Mouse (Mus musculus): ENCODE measurements around the gene Bahcc1. TPM values are rescaled to one million over a fixed set of nuclear protein-coding genes. Genes with fewer than 3 reads are reported as not detected.

Bahcc1 gene
- total RNA-seq, 2 experiments from 2014 or later = 2.0 to 2.1 TPM

- no peak for ATAC-seq (replicated peaks; ENCODE audit: low FRiP score, poor library complexity, severe bottlenecking)
Observed at GRCm38 (mm10) chr11:120206069-120206668, 26.6 kb upstream of the Bahcc1 start.

DNA sequence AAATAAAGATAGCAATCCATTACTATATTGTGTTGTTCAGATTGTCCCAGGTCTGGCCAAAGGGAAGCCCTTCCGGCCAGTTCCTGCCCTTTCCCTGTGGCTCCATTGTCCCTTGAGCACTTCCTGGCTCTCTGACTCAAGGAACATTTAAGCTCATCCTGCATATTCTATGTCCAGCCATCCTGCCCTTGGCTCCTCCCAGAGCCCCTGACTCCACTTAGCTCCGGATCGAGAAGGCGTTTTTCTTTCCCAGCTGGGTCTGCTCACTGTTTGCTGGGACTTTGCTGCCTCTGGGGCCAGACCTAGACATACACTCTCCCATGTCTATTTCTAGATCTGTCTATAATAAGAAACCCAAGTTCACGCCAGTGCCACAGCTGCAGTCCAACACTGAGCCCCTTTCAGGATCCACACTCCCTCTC is 26.1 kb upstream of the Bahcc1 start:
- no peak for ATAC-seq (replicated peaks; ENCODE audit: low FRiP score, poor library complexity, severe bottlenecking)

GRCm38 (mm10) chr11:120208848-120209247 is 23.9 kb upstream of the Bahcc1 start:
- ATAC-seq (replicated peaks; ENCODE audit: low FRiP score, poor library complexity, severe bottlenecking) = no peak

DNA sequence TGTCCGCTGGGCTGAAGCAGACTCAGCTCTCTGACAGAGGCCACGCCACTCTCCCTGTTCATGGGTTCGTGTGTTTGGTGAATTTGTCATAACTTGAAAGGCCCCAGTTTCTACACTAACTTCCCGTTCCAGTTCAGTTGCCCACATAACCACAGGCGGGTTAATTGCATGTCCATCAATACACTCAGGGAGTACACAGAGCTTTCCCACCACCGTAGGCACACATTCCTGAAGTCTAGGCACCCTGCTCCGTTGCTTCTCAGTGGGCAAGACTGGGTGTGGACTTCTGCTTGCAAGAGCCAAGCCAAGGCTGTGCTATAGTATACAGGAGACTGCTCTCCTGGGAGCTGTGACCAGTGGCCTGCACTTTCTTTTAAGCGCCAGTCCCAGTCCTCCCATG is 23.3 kb upstream of the Bahcc1 start:
- no peak for ATAC-seq (replicated peaks; ENCODE audit: low FRiP score, poor library complexity, severe bottlenecking)

- no peak for ATAC-seq (replicated peaks; ENCODE audit: low FRiP score, poor library complexity, severe bottlenecking)
Observed at GRCm38 (mm10) chr11:120215726-120216241, 17.0 kb upstream of the Bahcc1 start.

DNA sequence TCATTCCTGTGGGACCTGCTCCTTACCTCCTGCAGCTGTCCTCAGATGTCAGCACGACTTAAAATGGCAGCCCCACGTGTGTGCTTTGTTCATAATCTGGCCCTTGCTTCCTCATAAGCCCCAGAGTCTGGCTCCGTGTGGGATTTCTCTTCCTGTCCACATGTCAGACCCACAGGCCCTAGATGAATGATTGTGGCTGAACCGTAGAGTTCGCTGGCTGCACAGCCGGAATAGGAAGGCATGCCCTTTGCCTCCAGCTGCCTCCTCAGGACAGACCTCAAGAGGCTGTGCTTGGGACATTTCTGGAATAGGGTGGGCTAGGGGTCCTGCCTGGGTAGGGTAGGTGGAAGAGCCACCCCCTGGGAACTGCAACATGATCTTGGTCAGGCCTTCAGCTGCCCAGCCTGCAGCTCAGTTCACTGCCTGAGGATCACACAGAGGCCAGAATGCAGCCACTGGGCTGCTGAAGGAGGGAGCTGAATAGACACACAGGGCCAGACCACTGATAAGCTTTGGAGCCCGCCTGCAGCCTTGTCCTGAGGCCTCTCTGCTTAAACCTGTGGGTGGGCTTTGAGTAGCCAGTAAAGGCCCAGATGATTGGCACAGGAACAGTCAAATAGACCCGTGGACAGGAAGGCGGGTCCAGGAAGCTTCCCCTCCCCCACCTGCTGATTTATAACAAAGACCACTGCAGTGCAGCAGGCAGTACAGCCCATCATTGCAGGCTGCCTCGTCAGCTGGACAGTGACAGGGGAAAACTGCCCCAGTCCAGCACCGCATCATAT is 16.0 kb upstream of the Bahcc1 start:
- no peak for ATAC-seq (replicated peaks; ENCODE audit: low FRiP score, poor library complexity, severe bottlenecking)

DNA sequence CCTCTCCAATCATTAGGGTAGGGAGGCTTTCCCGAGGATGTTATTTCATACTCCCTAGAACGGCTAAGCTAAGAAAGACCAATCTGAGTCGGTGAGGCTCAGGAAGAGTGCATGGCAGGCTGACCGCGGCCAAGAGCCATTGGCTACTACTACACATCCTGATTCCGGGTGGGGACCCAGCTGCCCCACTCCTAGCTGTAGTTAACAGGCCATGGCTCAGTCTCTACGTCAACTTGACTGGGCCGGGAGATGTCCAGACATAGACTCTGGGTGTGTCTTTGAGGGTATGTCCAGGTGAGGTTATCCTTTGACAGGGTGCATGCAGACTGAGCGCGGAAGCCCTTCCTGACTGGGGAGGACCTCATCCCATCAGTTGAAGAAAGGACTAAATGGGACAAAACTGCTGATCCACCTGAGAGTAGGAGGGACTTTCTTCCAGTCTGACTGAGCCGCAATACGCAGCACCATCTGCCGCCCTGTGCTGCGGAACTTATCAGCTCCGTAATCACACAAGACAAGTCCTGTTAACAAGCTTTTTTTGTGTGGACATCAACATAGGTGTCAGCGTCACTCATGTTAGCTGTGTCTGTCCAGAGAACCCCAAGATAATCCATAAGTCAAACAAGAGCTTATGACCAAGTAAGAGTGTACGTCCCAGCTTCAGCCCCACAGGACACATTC is 14.4 kb upstream of the Bahcc1 start:
- no peak for ATAC-seq (replicated peaks; ENCODE audit: low FRiP score, poor library complexity, severe bottlenecking)

DNA sequence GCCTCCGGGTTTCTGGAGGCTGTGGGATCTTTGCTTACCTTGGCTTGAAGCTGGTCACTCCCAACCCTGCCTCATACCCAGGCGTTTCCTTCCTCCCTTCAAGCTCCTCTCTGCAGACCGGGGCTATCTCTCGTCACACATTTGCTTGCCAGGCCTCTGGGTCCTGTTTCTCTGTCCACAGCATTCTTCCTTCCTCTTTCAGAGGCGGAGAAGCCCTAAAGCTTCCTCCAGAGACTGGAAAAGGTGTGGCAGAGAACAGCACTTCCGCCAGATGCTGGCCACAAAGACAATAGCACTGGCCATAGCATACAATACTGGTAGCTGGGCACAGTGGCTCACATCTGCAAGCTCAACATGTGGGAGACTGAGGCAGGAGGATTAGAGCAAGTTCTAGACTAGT is 13.8 kb upstream of the Bahcc1 start:
- ATAC-seq (replicated peaks; ENCODE audit: low FRiP score, poor library complexity, severe bottlenecking) = no peak

DNA sequence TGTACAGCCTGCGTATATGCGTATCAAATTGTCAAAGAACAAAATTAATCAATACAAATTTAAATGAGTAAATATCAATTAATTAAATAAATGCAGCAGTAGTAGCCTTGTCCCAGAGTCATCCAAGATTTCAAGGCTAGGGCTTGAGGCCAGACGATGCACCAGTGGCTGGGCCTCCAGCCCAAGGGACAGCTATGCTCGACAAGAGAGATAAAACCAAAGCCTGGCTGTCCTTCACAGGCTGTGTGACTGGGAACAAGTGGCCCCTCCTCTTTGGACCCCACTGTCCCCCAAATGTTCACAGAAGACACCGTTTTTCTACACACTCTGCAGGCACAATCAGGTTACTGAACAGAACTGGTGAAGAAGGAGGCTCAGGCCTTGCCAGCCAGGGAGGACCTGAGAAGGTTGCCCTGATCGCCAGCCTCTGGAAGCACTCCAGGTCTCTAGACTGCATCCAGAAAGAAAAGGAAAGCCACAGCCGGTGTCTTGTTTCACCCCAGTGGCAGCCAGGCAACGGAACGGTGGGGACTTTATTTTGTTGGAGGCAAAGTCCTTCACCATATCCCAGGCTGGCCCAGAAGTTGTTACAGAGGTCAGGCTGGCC is 12.7 kb upstream of the Bahcc1 start:
- no peak for ATAC-seq (replicated peaks; ENCODE audit: low FRiP score, poor library complexity, severe bottlenecking)

DNA sequence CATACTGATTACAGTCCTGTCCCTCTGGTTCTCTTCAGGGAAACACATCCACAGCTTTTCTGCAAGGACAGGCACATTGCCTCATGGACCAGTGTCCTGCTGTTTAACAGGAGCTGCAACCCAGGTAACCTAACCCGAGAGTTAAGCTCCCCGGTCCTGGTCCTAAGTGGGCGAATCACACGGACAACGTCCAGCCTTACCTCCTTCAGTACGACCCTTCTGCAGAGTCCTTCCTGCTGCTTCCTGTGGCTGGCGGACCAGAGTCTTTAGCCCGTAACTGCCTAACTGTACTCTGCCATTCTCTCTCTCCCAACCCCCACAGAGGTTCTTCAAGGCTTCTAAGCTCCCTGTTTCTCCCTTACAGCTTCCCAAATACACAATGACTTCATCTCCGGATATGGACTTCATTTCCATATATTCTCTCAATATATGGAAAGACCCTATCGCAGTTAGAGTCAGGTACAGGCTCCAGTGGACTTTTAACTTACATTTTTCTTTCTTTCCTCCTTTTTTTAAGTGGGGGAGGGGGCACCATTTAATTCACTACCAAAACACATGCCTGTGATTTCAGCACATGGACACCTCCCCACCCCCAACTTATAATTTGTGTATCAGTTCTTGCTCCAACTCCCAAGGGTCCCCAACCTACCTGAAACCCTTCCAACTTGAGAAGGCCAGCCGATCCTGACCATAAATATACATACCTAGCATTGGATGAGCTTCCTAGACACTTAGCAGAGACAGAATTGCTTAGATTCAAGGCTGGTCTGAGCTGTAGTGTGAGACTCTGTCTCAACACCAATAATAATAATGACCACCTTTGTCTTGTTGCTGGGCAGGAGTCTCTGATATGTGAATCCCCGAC is 11.6 kb upstream of the Bahcc1 start:
- no peak for ATAC-seq (replicated peaks; ENCODE audit: low FRiP score, poor library complexity, severe bottlenecking)

- ATAC-seq (replicated peaks; ENCODE audit: low FRiP score, poor library complexity, severe bottlenecking) = no peak
Observed at GRCm38 (mm10) chr11:120222425-120223104, 10.2 kb upstream of the Bahcc1 start.

- 0 out of 2 replicates have a peak, but pooled peaks have one; percentile 16 for ATAC-seq (replicated peaks; ENCODE audit: low FRiP score, poor library complexity, severe bottlenecking)
Observed at GRCm38 (mm10) chr11:120223586-120224487, 8.9 kb upstream of the Bahcc1 start.

GRCm38 (mm10) chr11:120224488-120225255 is 8.1 kb upstream of the Bahcc1 start:
- ATAC-seq (replicated peaks; ENCODE audit: low FRiP score, poor library complexity, severe bottlenecking) = no peak

DNA sequence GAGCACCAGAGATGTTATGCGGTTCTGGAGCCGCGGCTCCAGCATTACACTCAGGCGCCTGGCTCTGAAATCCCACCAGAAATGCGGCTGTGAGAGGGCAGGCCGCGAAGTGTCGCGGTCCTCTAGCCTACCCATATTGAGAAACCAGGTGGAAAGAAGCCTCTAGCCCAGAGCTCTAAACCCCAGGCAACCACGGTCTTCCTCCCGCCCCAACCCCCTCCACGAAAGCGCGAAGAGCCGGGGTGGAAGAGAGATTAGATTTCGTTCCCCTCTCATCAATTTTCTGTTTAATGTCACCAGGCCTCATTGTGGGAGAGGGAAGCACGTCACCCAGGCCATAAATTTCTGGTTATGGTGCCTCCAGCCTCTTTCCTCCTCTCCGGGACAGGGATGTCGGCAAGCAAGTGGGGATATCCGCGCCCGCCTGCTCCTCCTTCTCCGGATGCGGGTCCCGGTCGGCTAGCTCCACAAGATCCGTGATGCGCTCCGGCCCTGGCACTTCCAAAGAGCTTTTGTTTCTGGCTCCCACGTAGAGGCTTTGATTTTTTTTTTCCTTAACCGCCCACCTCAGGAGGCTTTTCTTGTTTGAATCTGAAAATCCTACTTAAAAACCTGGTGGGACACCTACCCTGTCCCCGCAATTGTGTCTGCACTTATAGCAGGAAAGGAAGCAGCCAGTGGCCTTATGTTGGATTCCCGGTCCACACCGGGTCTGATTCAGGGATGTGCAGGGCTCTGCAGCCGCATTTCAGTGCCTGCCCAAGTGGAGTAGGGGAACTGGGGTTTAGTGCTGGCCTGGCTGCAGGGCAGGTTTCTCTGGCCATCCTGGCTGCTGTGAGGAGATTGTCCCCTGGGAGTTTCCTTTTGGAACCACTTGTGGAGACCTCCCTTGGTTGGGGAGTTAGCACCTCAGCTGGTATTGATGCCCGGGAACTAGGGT is 7.2 kb upstream of the Bahcc1 start:
- ATAC-seq (replicated peaks; ENCODE audit: low FRiP score, poor library complexity, severe bottlenecking) = no peak

DNA sequence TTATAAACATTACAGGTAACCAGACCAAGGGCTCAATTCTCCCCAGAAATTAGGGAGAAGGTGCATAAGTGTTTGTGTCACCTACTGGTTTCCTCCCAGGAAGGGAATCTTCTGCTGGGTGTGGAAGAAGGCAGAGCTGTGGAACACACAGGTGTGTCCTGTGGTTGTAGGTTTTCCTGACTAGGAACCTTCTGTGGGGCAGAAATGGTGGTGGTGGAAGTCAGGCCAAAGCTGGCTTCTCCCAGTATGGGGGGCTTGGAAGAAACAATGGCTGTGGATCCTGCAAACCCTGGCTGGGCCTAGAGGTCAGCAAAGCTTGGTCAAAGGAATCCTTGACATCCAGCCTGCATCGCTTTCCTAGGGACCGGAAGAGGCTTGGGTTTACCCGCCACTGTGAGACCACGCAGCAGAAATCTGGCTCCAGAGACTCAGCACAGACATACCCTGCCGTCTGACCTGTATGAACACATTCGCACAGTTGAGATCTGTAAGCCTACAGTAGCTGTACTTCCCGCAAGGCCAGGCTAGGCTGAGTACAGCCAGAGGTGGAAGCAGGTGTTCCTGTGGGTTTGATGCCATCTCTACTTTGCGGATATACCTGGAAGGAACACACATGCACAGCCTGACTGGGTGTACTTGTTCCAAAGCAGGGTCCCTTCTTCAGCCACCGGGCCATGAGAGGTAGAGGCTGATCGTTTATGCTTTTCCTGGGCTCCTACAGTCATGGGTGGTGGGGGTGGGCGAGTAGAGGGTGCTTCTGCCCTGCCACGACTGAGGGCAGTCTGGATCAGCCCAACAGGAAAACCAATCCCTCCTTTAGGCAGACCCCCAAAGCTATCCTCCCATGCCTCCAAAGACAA is 6.1 kb upstream of the Bahcc1 start:
- ATAC-seq (replicated peaks; ENCODE audit: low FRiP score, poor library complexity, severe bottlenecking) = no peak

All from erythroblast, adult 5-6 weeks (primary cell).